Mouse (Mus musculus): ENCODE data around the gene Dnal4. TPM values are rescaled to one million over a fixed set of nuclear protein-coding genes. Genes with fewer than 3 reads are reported as not detected.

Dnal4 gene
- polyA plus RNA-seq (2012; rRNA removed): 8.6 and 18.7 TPM in 2 replicates

DNA sequence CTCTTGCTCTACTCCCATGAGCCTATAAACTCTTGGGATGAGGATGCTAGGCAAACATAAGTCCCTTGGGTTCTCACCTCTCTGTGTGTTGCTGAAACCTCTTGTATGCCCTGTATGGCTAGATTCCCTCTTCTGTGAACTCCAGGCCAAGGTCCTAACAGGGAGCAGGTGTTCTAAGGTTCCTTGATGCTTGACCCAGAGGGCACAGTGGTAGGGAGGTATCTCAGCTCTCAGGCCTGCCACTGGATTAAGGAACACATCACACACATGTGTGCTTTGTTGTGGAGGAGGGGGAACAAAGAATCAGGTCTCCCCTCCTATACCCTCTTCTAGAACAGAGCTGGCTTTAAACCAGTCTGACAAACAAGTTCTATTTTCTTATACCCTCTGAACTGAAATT is at the start of gene Dnal4:
Gene Dnal4, minus strand, starts transcription at position 101 of the 400 bp plus-strand sequence.
- no peak for TF ChIP-seq CTCF (IDR thresholded peaks at IDR 0.05; ENCODE audit: extremely low read depth, insufficient read length, insufficient replicate concordance, low read depth, low read length)
- TF ChIP-seq POLR2A (IDR thresholded peaks at IDR 0.05; ENCODE audit: low read depth, low read length): no peak
- no peak within 1 kb of the TSS for H3K4me3 ChIP-seq (ENCODE audit: low read depth, low read length)

DNA sequence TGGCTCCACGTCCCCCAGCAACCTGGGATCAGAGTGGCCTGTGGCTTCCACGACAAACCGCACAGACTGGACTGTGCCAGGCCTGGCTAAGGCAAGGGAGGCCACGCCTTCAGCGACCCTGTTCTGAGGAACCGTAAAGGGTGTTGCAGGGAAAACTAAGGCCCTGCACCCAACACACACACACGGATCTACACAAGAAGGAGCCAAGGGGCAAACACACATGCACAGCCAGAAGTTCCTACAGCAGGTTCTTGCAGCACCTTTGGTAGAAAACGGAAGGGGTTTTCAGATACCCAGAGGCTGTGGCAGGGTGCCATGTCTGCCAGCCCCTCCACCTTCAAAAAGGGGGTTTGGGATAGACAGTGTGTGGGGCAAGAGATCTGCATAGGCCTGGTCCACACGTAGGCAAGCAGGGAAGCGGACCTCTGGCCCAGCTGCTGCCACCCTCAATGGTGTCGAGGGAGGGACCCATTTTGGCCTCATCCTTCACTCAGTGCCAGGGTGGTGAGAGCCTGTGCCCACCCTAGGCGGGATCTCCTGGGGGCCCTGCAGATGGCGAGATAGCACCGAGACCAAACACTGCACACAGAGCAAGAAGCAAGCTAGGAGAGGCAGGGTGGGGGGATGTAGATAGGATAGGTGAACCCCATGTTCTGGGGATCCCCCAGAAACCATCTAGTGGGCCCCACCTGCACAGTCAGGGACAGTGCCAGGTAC is 49.6 kb upstream of the Dnal4 start:
- WGBS: 83% methylated on average over 14 of the region's 14 CpGs
- no peaks in the 10 kb centered on the region for H3K27me3 ChIP-seq (ENCODE audit: control insufficient read depth, insufficient read depth, low read length)
- H3K36me3 ChIP-seq (ENCODE audit: control insufficient read depth, insufficient read depth, low read length): peaks cover 2% of the 10 kb centered on the region; the same call in 1 of the 2 replicates
- H3K27ac ChIP-seq (ENCODE audit: insufficient read depth, low read depth, low read length): no peak overlapping the region
- H3K4me3 ChIP-seq (ENCODE audit: low read depth, low read length): no peak overlapping the region
- TF ChIP-seq POLR2A (IDR thresholded peaks at IDR 0.05; ENCODE audit: low read depth, low read length) (no peak), CTCF (IDR thresholded peaks at IDR 0.05; ENCODE audit: extremely low read depth, insufficient read length, insufficient replicate concordance, low read depth, low read length) (no peak)
- peaks cover 3% of the 10 kb centered on the region for H3K4me1 ChIP-seq (ENCODE audit: control insufficient read depth, insufficient read depth, insufficient read length, low read length)

More for the DNA sequence above, at the start of gene Dnal4:
- Histone ChIP-seq H3K4me1 (ENCODE audit: control insufficient read depth, insufficient read depth, insufficient read length, low read length) (peaks cover 7% of the 10 kb centered on the region; the same call in 1 of the 2 replicates), H3K27ac (ENCODE audit: insufficient read depth, low read depth, low read length) (no peak within 1 kb of the TSS), H3K36me3 (ENCODE audit: control insufficient read depth, insufficient read depth, low read length) (no peaks in the 10 kb centered on the region), H3K27me3 (ENCODE audit: control insufficient read depth, insufficient read depth, low read length) (0 out of 2 replicates have a peak, but pooled peaks cover 2% of the 10 kb centered on the region)

DNA sequence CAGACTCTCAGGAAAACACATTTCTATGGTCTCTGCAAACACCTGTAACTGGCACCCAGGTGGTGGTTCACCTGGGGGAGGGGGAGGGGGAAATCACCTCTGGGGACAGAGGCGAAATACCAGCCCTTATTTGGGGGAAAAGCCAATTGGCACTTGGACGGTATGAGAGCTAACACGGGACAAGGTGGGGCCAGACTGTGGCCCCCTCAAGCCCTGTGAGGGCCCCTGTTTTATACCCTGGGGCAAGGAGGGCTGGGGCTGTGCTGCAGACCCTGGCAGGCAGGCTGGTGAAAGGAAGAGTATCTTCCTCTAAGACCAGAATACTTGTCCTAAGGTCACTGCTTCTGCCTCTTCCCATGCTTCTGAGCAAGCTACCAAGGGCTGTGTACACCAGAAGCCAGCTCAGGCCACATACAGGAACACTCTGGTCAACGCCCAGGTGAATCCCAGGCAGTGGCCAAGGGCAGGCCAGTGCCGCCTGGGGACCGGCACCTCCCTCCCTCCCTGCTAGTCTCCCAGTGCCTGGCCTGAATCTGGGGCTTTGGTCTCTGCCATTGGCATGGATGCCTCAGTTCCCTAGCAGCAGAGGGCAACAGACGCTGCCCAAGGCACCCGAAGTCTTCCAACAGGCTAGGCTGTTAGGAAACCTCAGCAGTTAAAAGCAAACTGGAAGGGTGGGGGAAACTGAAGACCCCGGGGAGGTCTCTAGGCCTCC is 48.7 kb upstream of the Dnal4 start:
- H3K4me1 ChIP-seq (ENCODE audit: control insufficient read depth, insufficient read depth, insufficient read length, low read length): peaks cover 3% of the 10 kb centered on the region
- 88% methylated on average over 9 of the region's 9 CpGs for WGBS
- no peak overlapping the region for H3K27ac ChIP-seq (ENCODE audit: insufficient read depth, low read depth, low read length)
- TF ChIP-seq CTCF (IDR thresholded peaks at IDR 0.05; ENCODE audit: extremely low read depth, insufficient read length, insufficient replicate concordance, low read depth, low read length) (no peak), POLR2A (IDR thresholded peaks at IDR 0.05; ENCODE audit: low read depth, low read length) (no peak)
- H3K4me3 ChIP-seq (ENCODE audit: low read depth, low read length): no peak overlapping the region
- H3K27me3 ChIP-seq (ENCODE audit: control insufficient read depth, insufficient read depth, low read length): no peaks in the 10 kb centered on the region
- peaks cover 2% of the 10 kb centered on the region; the same call in 1 of the 2 replicates for H3K36me3 ChIP-seq (ENCODE audit: control insufficient read depth, insufficient read depth, low read length)

DNA sequence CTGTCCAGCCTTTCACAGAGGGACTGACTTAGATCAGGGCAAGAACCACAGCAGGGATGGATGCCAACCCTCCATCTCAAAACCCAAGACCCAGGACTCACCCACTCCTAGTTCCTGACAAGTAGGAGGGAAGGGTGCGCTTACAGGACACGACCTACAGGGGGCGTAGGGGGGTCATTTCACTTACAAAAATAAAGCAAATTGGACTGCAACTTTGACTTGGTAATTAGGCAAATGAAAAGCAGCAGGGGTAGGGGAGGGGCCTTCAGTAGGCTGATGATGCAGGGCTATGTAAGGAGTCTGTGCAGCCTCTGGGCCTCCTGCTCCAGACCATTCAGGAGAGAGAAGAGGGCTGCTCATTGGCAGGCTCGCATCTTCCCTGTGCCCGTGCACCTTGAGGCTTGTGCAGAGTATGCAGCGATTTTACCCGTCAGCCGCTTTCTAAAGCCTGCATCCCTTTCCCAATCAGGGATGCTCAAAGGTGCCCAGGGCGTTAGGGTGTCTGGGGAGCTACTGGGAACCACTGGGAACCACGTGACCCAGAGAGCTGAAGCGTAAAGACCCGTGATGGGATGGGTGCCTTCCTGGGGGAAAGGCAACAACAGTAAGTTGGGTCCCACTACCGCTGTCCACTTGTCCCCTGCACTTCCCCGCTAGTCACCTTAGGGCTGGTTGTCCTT is 47.6 kb upstream of the Dnal4 start:
- H3K27me3 ChIP-seq (ENCODE audit: control insufficient read depth, insufficient read depth, low read length): no peaks in the 10 kb centered on the region
- no peak overlapping the region for H3K4me3 ChIP-seq (ENCODE audit: low read depth, low read length)
- H3K36me3 ChIP-seq (ENCODE audit: control insufficient read depth, insufficient read depth, low read length): peaks cover 2% of the 10 kb centered on the region; the same call in 1 of the 2 replicates
- 74% methylated on average over 14 of the region's 14 CpGs for WGBS
- peaks cover 3% of the 10 kb centered on the region for H3K4me1 ChIP-seq (ENCODE audit: control insufficient read depth, insufficient read depth, insufficient read length, low read length)
- H3K27ac ChIP-seq (ENCODE audit: insufficient read depth, low read depth, low read length): no peak overlapping the region
- TF ChIP-seq CTCF (IDR thresholded peaks at IDR 0.05; ENCODE audit: extremely low read depth, insufficient read length, insufficient replicate concordance, low read depth, low read length): peak; percentile 53; the same call in 1 of the 2 replicates
- TF ChIP-seq POLR2A (IDR thresholded peaks at IDR 0.05; ENCODE audit: low read depth, low read length): no peak

DNA sequence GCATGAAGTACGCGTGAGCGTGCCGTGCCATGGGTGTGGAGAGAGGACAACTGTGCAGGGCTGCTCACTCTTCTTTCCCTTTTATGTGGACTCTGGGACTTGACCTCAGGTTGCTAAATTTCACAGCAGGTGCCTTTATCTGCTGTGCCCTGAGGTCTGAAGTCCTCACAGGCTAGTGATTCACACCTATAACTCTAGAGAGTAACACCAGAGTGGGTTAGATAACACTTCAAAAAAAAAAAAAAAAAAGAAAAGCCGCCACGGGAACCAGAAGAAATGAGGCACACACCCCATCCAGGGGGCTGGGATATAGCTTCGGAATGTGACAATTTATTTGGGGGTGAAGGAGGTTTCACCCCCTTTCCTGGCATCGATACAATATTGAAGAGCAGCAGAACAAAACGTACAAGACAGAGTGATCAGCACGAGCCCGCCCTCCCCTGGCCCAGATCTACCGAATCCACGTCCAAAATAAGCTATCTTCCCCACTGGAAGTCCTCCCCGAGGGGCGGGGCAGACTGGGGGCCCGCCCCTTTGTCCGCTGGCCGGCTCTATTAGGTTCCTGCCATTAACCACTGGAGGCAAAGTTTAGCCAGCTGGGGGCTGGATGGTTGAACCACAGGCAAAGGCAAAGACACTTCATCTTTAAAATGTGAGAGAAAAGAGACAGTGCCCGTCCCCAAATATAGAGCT is 46.1 kb upstream of the Dnal4 start:
- peaks cover 2% of the 10 kb centered on the region; the same call in 1 of the 2 replicates for H3K36me3 ChIP-seq (ENCODE audit: control insufficient read depth, insufficient read depth, low read length)
- 44% methylated on average over 19 of the region's 19 CpGs for WGBS
- H3K27me3 ChIP-seq (ENCODE audit: control insufficient read depth, insufficient read depth, low read length): no peaks in the 10 kb centered on the region
- no peak overlapping the region for H3K4me3 ChIP-seq (ENCODE audit: low read depth, low read length)
- no peak for TF ChIP-seq CTCF (IDR thresholded peaks at IDR 0.05; ENCODE audit: extremely low read depth, insufficient read length, insufficient replicate concordance, low read depth, low read length)
- no peak for TF ChIP-seq POLR2A (IDR thresholded peaks at IDR 0.05; ENCODE audit: low read depth, low read length)
- no peak overlapping the region for H3K27ac ChIP-seq (ENCODE audit: insufficient read depth, low read depth, low read length)
- H3K4me1 ChIP-seq (ENCODE audit: control insufficient read depth, insufficient read depth, insufficient read length, low read length): peaks cover 3% of the 10 kb centered on the region

DNA sequence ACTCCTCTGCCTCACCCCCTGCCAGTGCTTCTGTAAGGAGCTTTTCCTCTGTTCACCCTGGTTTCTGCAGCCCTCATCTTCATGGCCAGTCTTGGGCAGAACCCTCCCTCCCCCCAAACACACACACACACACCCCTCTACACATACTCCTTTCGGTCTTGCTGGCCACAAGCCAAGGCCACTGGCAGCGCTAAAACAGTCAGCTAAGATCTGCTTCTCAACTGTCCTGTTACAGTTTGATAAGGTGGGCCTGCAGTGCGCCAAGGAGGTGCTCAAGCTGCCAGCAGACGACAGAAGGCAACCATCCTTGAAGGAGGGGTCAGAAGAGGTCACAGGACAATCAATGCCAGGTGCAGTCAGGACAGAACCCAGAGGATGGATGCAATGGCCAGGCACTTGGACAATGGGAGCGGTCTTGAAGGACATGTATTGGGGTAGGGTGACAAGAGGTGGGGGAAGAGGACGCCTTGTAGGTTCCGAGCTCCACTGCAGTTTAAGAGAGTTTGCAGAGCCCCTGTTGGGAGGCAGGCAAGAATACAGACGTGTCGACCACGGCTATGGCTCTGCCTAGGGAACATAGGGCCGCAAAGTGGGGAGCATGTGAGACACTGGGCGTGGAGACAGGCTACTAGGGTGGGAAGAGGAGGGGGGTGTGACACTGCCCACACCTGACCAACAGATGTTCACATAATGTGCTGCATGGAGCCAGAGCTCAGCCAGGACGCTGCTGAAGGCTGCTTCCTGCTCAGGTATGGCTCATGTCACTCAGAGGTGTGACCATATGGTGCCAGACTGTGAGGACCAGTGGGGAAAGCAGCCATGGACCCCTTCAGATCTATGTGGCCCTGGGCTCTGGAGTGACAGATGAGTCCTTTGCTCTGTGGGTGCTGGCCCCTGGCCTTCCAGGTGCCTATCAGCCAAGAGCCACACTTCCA is 44.9 kb upstream of the Dnal4 start:
- WGBS: 68% methylated on average over 13 of the region's 13 CpGs
- Histone ChIP-seq H3K36me3 (ENCODE audit: control insufficient read depth, insufficient read depth, low read length) (no peaks in the 10 kb centered on the region), H3K27me3 (ENCODE audit: control insufficient read depth, insufficient read depth, low read length) (no peaks in the 10 kb centered on the region), H3K4me3 (ENCODE audit: low read depth, low read length) (no peak overlapping the region), H3K27ac (ENCODE audit: insufficient read depth, low read depth, low read length) (no peak overlapping the region), H3K4me1 (ENCODE audit: control insufficient read depth, insufficient read depth, insufficient read length, low read length) (peaks cover 3% of the 10 kb centered on the region)
- no peak for TF ChIP-seq POLR2A (IDR thresholded peaks at IDR 0.05; ENCODE audit: low read depth, low read length)

Data from small intestine, adult 2 months (tissue).